In the genomic region with DNA sequence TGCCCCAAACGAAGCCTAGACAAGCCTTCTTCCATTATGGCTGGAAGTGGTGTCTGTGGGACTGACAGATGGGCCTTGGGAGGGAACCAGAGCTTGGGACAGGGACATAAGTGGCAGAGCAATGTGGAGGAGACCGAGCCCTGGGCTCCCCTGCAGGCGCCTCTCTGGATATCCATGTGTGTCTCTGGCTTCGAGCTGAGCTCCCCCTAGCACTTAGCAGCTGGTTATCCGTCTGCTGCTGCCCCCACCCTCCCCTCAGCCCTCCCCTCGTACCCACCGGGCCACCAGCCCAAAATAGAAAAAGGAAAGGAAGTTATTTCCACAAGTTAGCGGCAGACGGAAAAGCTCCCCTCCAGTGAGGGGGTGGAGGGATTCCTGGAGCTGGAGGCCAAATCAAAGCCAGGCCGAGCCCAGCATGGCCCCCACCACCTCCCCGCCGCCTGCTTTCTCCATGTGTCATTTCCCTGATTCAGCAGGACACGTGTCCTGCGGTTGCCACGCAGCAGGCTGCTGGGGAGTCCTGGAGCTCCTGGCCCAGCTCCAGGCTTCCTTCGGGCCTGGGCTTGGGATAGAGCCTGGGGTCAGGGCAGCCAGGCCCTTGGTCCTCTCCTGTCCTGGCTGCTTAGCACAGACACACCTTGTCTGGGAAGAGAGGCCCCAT, we compare ENCODE assay signal across 8 mouse cellular contexts. TPM values are rescaled to one million over a fixed set of nuclear protein-coding genes. Genes with fewer than 3 reads are reported as not detected.
DNase-seq lines count a peak whose midpoint lies in the region; ATAC-seq and TF ChIP-seq lines count a peak whose summit lies in the region.

No protein-coding gene starts in this region.

- H3K4me2 ChIP-seq in forebrain, embryonic 12.5 days, result no peak overlapping the region; the same call in 1 of the 2 replicates
- H3K4me2 ChIP-seq in heart, embryonic 16.5 days (ENCODE audit: low read depth, low read length), result peak overlapping the region; percentile 46
- H3K4me2 ChIP-seq in kidney, postnatal 0 days (ENCODE audit: low read length), result no peak overlapping the region
- no peak overlapping the region for H3K4me2 ChIP-seq in liver, postnatal 0 days (ENCODE audit: low read depth, low read length)

- H3K4me3 ChIP-seq in forebrain, embryonic 12.5 days (replicated peaks), result no peak overlapping the region
- no peak overlapping the region; the same call in 1 of the 2 replicates for H3K4me3 ChIP-seq in heart, embryonic 16.5 days (ENCODE audit: low read length)
- H3K4me3 ChIP-seq in kidney, postnatal 0 days (replicated peaks; ENCODE audit: low read depth, low read length), result no peak overlapping the region
- no peak overlapping the region for H3K4me3 ChIP-seq in liver, postnatal 0 days (ENCODE audit: low read depth, low read length)

- peak overlapping the region; percentile 74 for H3K27ac ChIP-seq in forebrain, embryonic 12.5 days
- H3K27ac ChIP-seq in heart, embryonic 16.5 days (ENCODE audit: low read length), result peak overlapping the region; percentile 97
- peak overlapping the region; percentile 75 for H3K27ac ChIP-seq in kidney, postnatal 0 days
- 0 out of 2 replicates have a peak overlapping the region, but pooled peaks have one; percentile 39 for H3K27ac ChIP-seq in liver, postnatal 0 days (ENCODE audit: low read depth)

- 10% methylated on average over 15 of the region's 16 CpGs for WGBS in forebrain, embryonic 12.5 days
- 5% methylated on average over 16 of the region's 16 CpGs for WGBS in heart, embryonic 16.5 days
- 19% methylated on average over 16 of the region's 16 CpGs for WGBS in kidney, postnatal 0 days
- 24% methylated on average over 15 of the region's 16 CpGs for whole genome bisulfite sequencing in liver, postnatal 0 days (ENCODE audit: insufficient replicate concordance)

- H3K36me3 ChIP-seq in forebrain, embryonic 12.5 days (replicated peaks), result peaks cover 40% of the 10 kb centered on the region
- H3K36me3 ChIP-seq in heart, embryonic 16.5 days (ENCODE audit: control insufficient read depth, insufficient read depth), result peaks cover 6% of the 10 kb centered on the region; the same call in 1 of the 2 replicates
- H3K36me3 ChIP-seq in kidney, postnatal 0 days (ENCODE audit: insufficient read depth, low read length), result 0 out of 2 replicates have a peak, but pooled peaks cover 2% of the 10 kb centered on the region
- H3K36me3 ChIP-seq in liver, postnatal 0 days (replicated peaks; ENCODE audit: insufficient read depth, low read length), result no peaks in the 10 kb centered on the region

- no peak for TF ChIP-seq EP300 in liver, postnatal 0 days (IDR thresholded peaks at IDR 0.05; ENCODE audit: low read depth)

- no peaks in the 10 kb centered on the region for H3K9me3 ChIP-seq in forebrain, embryonic 12.5 days
- no peaks in the 10 kb centered on the region for H3K9me3 ChIP-seq in heart, embryonic 16.5 days (replicated peaks; ENCODE audit: control insufficient read depth, low read length)
- no peaks in the 10 kb centered on the region for H3K9me3 ChIP-seq in kidney, postnatal 0 days (replicated peaks; ENCODE audit: low read length)
- H3K9me3 ChIP-seq in liver, postnatal 0 days (ENCODE audit: low read length), result no peaks in the 10 kb centered on the region

- peaks cover 33% of the 10 kb centered on the region for H3K4me1 ChIP-seq in forebrain, embryonic 12.5 days
- H3K4me1 ChIP-seq in heart, embryonic 16.5 days (ENCODE audit: control insufficient read depth, insufficient read depth, low read length), result peaks cover 25% of the 10 kb centered on the region
- peaks cover 24% of the 10 kb centered on the region for H3K4me1 ChIP-seq in kidney, postnatal 0 days (replicated peaks; ENCODE audit: insufficient read depth, low read length)
- H3K4me1 ChIP-seq in liver, postnatal 0 days (ENCODE audit: insufficient read depth), result no peaks in the 10 kb centered on the region; the same call in 1 of the 2 replicates

- TF ChIP-seq CTCF in kidney, postnatal 0 days (IDR thresholded peaks at IDR 0.05; ENCODE audit: low read depth), result peak; percentile 16; the same call in 1 of the 2 replicates
- TF ChIP-seq CTCF in liver, postnatal 0 days (IDR thresholded peaks at IDR 0.05; ENCODE audit: low read depth), result no peak

- 0 out of 2 replicates have a peak overlapping the region, but pooled peaks have one; percentile 2 for H3K9ac ChIP-seq in forebrain, embryonic 12.5 days
- H3K9ac ChIP-seq in heart, embryonic 16.5 days (ENCODE audit: low read length), result peak overlapping the region; percentile 68
- H3K9ac ChIP-seq in kidney, postnatal 0 days (ENCODE audit: low read depth, low read length), result peak overlapping the region; percentile 18; the same call in 1 of the 2 replicates
- H3K9ac ChIP-seq in liver, postnatal 0 days (replicated peaks), result no peak overlapping the region

- peak; percentile 56 for DNase-seq in 416B (ENCODE audit: low read depth)
- peak; percentile 90 for DNase-seq in adrenal gland, postnatal 10 days
- DNase-seq in kidney, postnatal 0 days (ENCODE audit: low spot score), result peak; percentile 90
- DNase-seq in liver, postnatal 0 days, result peak; percentile 46
- DNase-seq in retina, postnatal 1 day, result peak; percentile 89
- DNase-seq in T-cell, adult 2 months (ENCODE audit: low spot score), result no peak

- ATAC-seq in forebrain, embryonic 12.5 days (ENCODE audit: low FRiP score), result peak; percentile 58
- ATAC-seq in heart, embryonic 16.5 days (replicated peaks; ENCODE audit: extremely low read depth, insufficient read depth, low FRiP score), result peak; percentile 89
- peak; percentile 77 for ATAC-seq in kidney, postnatal 0 days (replicated peaks; ENCODE audit: low FRiP score, low read depth)
- peak; percentile 65 for ATAC-seq in liver, postnatal 0 days

- 0 out of 2 replicates have a peak, but pooled peaks cover under 1% of the 10 kb centered on the region for H3K27me3 ChIP-seq in forebrain, embryonic 12.5 days
- H3K27me3 ChIP-seq in heart, embryonic 16.5 days (ENCODE audit: control insufficient read depth, insufficient read depth, low read length), result no peaks in the 10 kb centered on the region
- no peaks in the 10 kb centered on the region for H3K27me3 ChIP-seq in kidney, postnatal 0 days (ENCODE audit: insufficient read depth, low read length)
- H3K27me3 ChIP-seq in liver, postnatal 0 days (ENCODE audit: insufficient read depth, low read length), result no peaks in the 10 kb centered on the region

RNA-seq across cellular contexts. Expression of a gene that starts 23.1 kb away (rescaled TPM):
- 100 to 1,000 TPM; 175 to 192 TPM for total RNA-seq in adrenal gland, postnatal 10 days (2021)
- polyA plus RNA-seq in forebrain, embryonic 12.5 days (2016; fragmentation: Nextera tagmentation; extraction: Ambion mirVana), result 62.0 and 67.5 TPM in 2 replicates
- 97.6 and 105 TPM in 2 replicates for polyA plus RNA-seq in heart, embryonic 16.5 days (2015; fragmentation: Nextera tagmentation; extraction: Ambion mirVana)
- polyA plus RNA-seq in kidney, postnatal 0 days (2015; fragmentation: Nextera tagmentation; extraction: Ambion mirVana), result 76.3 and 77.7 TPM in 2 replicates
- 28.7 and 29.3 TPM in 2 replicates for polyA plus RNA-seq in liver, postnatal 0 days (2015; fragmentation: Nextera tagmentation; extraction: Ambion mirVana)

Comparison
In these comparisons a context has a peak if more than half of its experiments do, and no peak if none do; other contexts are left out.
1. H3K27ac ChIP-seq: peak in every context shown above with its lines; median percentile 97 in heart, embryonic 16.5 days; 75 in kidney, postnatal 0 days; 74 in forebrain, embryonic 12.5 days; 39 in liver, postnatal 0 days.